Mouse (Mus musculus): ENCODE results near the gene Gpam.

DNA sequence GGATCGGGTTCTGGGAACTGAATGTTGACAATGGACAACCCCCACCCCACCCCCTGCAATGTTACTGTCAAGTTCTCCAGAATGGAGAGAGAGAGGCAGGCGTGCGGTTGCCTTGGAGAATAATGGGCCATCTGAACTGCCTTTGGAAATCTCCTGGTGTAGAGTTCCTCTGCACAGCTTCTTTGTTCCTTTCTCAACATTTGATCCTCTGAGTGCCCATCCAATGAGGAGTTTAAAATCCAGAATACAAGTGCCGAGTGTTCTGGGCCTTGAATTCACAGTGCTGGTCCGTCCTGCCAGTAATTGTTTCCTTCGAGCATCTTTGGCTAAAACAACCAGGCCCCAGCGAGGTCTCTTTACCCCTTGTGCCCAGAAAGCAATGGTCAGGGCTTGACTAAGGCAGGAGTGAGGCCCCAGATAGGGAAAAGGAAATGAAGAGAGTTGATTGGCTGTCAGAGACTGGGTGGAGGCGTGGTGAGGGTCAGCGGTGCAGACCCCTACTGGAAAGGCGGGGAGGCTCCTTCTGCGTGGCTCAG lies 4.0 kb downstream of the Gpam start:
- no peak for TF ChIP-seq POLR2A (IDR thresholded peaks at IDR 0.05; ENCODE audit: control insufficient read depth, extremely low read depth, insufficient read depth, low read length, poor library complexity)
- TF ChIP-seq CTCF (IDR thresholded peaks at IDR 0.05; ENCODE audit: borderline replicate concordance, control insufficient read depth, extremely low read depth, insufficient read depth, low read length, poor library complexity) = no peak

Data from thymus, adult 2 months (tissue).